Comparison of ENCODE assay signal across 25 mouse cellular contexts in the genomic region with DNA sequence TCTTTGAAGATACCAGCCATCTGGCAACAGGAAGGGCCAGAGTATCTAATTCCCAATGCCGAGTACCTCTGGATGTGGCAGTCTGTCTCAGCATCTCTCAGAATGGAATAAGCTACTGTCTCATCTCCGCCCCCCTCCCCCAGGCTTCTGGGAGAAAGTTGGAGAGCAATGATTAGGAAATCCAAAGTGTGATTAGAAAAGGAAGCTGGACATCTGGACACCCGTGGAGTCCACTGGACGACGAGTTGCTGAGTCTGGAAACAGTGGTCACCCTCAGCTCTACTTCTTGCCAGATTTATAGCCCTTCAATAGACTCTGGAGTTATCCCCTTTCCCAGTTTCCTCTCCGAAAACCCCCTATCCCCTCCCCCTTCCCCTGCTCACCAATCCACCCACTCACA.
"Had no signal": no experiment of that assay in that cellular context is flagged by ENCODE, and none has a peak within 500 bp of the region (broad histone marks: within the 10 kb centered on the region; RNA-seq: fewer than 3 reads in every experiment).

No protein-coding gene starts in this region.

- H3K36me3 ChIP-seq: heart, embryonic 10.5 days; heart, embryonic 12.5 days; hindbrain, embryonic 10.5 days; hindbrain, embryonic 12.5 days; intestine, embryonic 15.5 days; limb, embryonic 10.5 days; limb, embryonic 12.5 days had no signal

- H3K9me3 ChIP-seq: heart, embryonic 10.5 days; hindbrain, embryonic 10.5 days; hindbrain, embryonic 12.5 days; intestine, embryonic 15.5 days; limb, embryonic 10.5 days had no signal

- H3K9ac ChIP-seq: heart, embryonic 12.5 days; hindbrain, embryonic 12.5 days; hindbrain, embryonic 14.5 days; intestine, embryonic 15.5 days; limb, embryonic 12.5 days had no signal

- H3K4me2 ChIP-seq: heart, embryonic 12.5 days; hindbrain, embryonic 12.5 days; hindbrain, embryonic 14.5 days; intestine, embryonic 15.5 days; limb, embryonic 12.5 days had no signal

- H3K4me1 ChIP-seq: heart, embryonic 10.5 days; heart, embryonic 12.5 days; hindbrain, embryonic 12.5 days; intestine, embryonic 15.5 days; limb, embryonic 10.5 days; limb, embryonic 12.5 days had no signal

- DNase-seq: gastrocnemius, adult 2 months; gastrocnemius, postnatal 10 days; gastrocnemius, postnatal 25 days; heart, adult 18-20 months; heart, postnatal 10 days; heart, postnatal 4 days; kidney, adult 18-20 months; kidney, adult 8-10 months; kidney, postnatal 10 days; kidney, postnatal 25 days; kidney, postnatal 4 days had no signal

- H3K27ac ChIP-seq: gastrocnemius, adult 2 months; heart, embryonic 10.5 days; hindbrain, embryonic 10.5 days; hindbrain, embryonic 12.5 days; hindbrain, embryonic 14.5 days; intestine, embryonic 15.5 days; layer of hippocampus, adult 2 months; left cerebral cortex, adult 2 months; limb, embryonic 10.5 days; limb, embryonic 12.5 days had no signal

- ATAC-seq: forebrain, embryonic 16.5 days; hindbrain, embryonic 16.5 days; inflammation-experienced regulatory T-cells, adult 6 months; intestine, embryonic 15.5 days; intestine, postnatal 0 days had no signal

- H3K27me3 ChIP-seq: heart, embryonic 12.5 days; hindbrain, embryonic 12.5 days; intestine, embryonic 15.5 days; limb, embryonic 12.5 days had no signal

- H3K4me3 ChIP-seq: gastrocnemius, adult 2 months; heart, embryonic 10.5 days; heart, embryonic 12.5 days; hindbrain, embryonic 10.5 days; hindbrain, embryonic 12.5 days; intestine, embryonic 15.5 days; layer of hippocampus, adult 2 months; left cerebral cortex, adult 2 months; limb, embryonic 10.5 days; limb, embryonic 12.5 days had no signal
